ENCODE assay signal across 11 mouse cellular contexts in genomic region chr2:132526894-132527532, GRCm38 (mm10).
A peak's percentile ranks its signal among the peaks of the same experiment; 100 is the strongest.
DNase-seq lines count a peak whose midpoint lies in the region; ATAC-seq lines count a peak whose summit lies in the region.
"Had no signal": no experiment of that assay in that cellular context is flagged by ENCODE, and none has a peak within 500 bp of the region (broad histone marks: within the 10 kb centered on the region; RNA-seq: fewer than 3 reads in every experiment).

No protein-coding gene starts in this region.

- no peak overlapping the region for H3K4me3 ChIP-seq in liver, embryonic 16.5 days (ENCODE audit: low read depth, low read length)
- no peak overlapping the region for H3K4me3 ChIP-seq in liver, embryonic 11.5 days (ENCODE audit: low read depth, low read length)
- H3K4me3 ChIP-seq in embryonic facial prominence, embryonic 11.5 days (ENCODE audit: low read depth, low read length) = no peak overlapping the region
- no peak overlapping the region for H3K4me3 ChIP-seq in hindbrain, embryonic 16.5 days (ENCODE audit: low read length)
- H3K4me3 ChIP-seq: limb, embryonic 12.5 days; myocyte had no signal

- no peak overlapping the region for H3K4me2 ChIP-seq in liver, embryonic 16.5 days (ENCODE audit: low read depth, low read length)
- no peak overlapping the region for H3K4me2 ChIP-seq in liver, embryonic 11.5 days
- H3K4me2 ChIP-seq in embryonic facial prominence, embryonic 11.5 days (ENCODE audit: low read depth, low read length) = no peak overlapping the region
- H3K4me2 ChIP-seq in hindbrain, embryonic 16.5 days (ENCODE audit: low read length) = no peak overlapping the region
- H3K4me2 ChIP-seq: limb, embryonic 12.5 days had no signal

- WGBS in liver, embryonic 16.5 days (ENCODE audit: insufficient replicate concordance) = 78% methylated on average over 10 of the region's 10 CpGs
- WGBS in liver, embryonic 11.5 days = 80% methylated on average over 10 of the region's 10 CpGs
- 66% methylated on average over 10 of the region's 10 CpGs for WGBS in embryonic facial prominence, embryonic 11.5 days
- WGBS in hindbrain, embryonic 16.5 days = 52% methylated on average over 10 of the region's 10 CpGs

- H3K36me3 ChIP-seq in liver, embryonic 16.5 days (ENCODE audit: control insufficient read depth, insufficient read depth) = peaks cover 23% of the 10 kb centered on the region
- peaks cover 2% of the 10 kb centered on the region; the same call in 1 of the 2 replicates for H3K36me3 ChIP-seq in liver, embryonic 11.5 days (ENCODE audit: control insufficient read depth, insufficient read depth, low read length)
- H3K36me3 ChIP-seq in embryonic facial prominence, embryonic 11.5 days (replicated peaks; ENCODE audit: control insufficient read depth, insufficient read depth, low read depth, low read length) = no peaks in the 10 kb centered on the region; the same call in 1 of the 2 replicates
- peaks cover 15% of the 10 kb centered on the region for H3K36me3 ChIP-seq in hindbrain, embryonic 16.5 days (ENCODE audit: control insufficient read depth, insufficient read depth, low read length)

- H3K27me3 ChIP-seq in liver, embryonic 16.5 days (ENCODE audit: control insufficient read depth, insufficient read depth, low read depth, low read length) = no peaks in the 10 kb centered on the region
- no peaks in the 10 kb centered on the region for H3K27me3 ChIP-seq in liver, embryonic 11.5 days (replicated peaks; ENCODE audit: control insufficient read depth, insufficient read depth, low read length)
- H3K27me3 ChIP-seq in embryonic facial prominence, embryonic 11.5 days (ENCODE audit: control insufficient read depth, insufficient read depth, low read length) = no peaks in the 10 kb centered on the region
- no peaks in the 10 kb centered on the region for H3K27me3 ChIP-seq in hindbrain, embryonic 16.5 days (replicated peaks; ENCODE audit: control insufficient read depth, insufficient read depth, low read length)
- H3K27me3 ChIP-seq: limb, embryonic 12.5 days had no signal

- ATAC-seq in liver, embryonic 16.5 days (ENCODE audit: low read depth) = peak; percentile 38
- no peak for ATAC-seq in liver, embryonic 11.5 days (replicated peaks; ENCODE audit: low FRiP score)
- ATAC-seq in embryonic facial prominence, embryonic 11.5 days (replicated peaks; ENCODE audit: insufficient number of reproducible peaks, low FRiP score, low TSS enrichment, low read depth) = 0 out of 2 replicates have a peak, but pooled peaks have one; percentile 34
- peak; percentile 85 for ATAC-seq in hindbrain, embryonic 16.5 days
- ATAC-seq: intestine, postnatal 0 days had no signal

- H3K9ac ChIP-seq in liver, embryonic 16.5 days (ENCODE audit: low read depth, low read length) = no peak overlapping the region
- H3K9ac ChIP-seq in liver, embryonic 11.5 days (ENCODE audit: low read depth, low read length) = no peak overlapping the region
- H3K9ac ChIP-seq in embryonic facial prominence, embryonic 11.5 days (replicated peaks; ENCODE audit: low read length) = no peak overlapping the region
- H3K9ac ChIP-seq in hindbrain, embryonic 16.5 days (ENCODE audit: low read depth, low read length) = no peak overlapping the region
- H3K9ac ChIP-seq: limb, embryonic 12.5 days had no signal

- DNase-seq in gastrocnemius, adult 18-20 months (ENCODE audit: low spot score) = peak; percentile 14
- DNase-seq in gastrocnemius, postnatal 4 days (ENCODE audit: low spot score in 2 of 2) = no peak
- no peak for DNase-seq in liver, embryonic 11.5 days (ENCODE audit: low spot score)
- no peak for DNase-seq in embryonic facial prominence, embryonic 11.5 days (ENCODE audit: low spot score)
- DNase-seq in spleen, adult 12 weeks (ENCODE audit: low spot score) = no peak
- DNase-seq in thymus, postnatal 25 days = no peak

- no peaks in the 10 kb centered on the region for H3K9me3 ChIP-seq in liver, embryonic 16.5 days (replicated peaks; ENCODE audit: control insufficient read depth, low read length)
- H3K9me3 ChIP-seq in liver, embryonic 11.5 days (ENCODE audit: control insufficient read depth, low read length) = no peaks in the 10 kb centered on the region
- H3K9me3 ChIP-seq in embryonic facial prominence, embryonic 11.5 days (replicated peaks; ENCODE audit: control insufficient read depth, low read length) = no peaks in the 10 kb centered on the region
- H3K9me3 ChIP-seq in hindbrain, embryonic 16.5 days (ENCODE audit: control insufficient read depth, low read length) = no peaks in the 10 kb centered on the region
- H3K9me3 ChIP-seq: limb, embryonic 12.5 days had no signal

- H3K4me1 ChIP-seq in liver, embryonic 16.5 days (ENCODE audit: control insufficient read depth, low read depth, low read length) = no peaks in the 10 kb centered on the region
- no peaks in the 10 kb centered on the region for H3K4me1 ChIP-seq in liver, embryonic 11.5 days (replicated peaks; ENCODE audit: control insufficient read depth, insufficient read depth, low read length)
- H3K4me1 ChIP-seq in embryonic facial prominence, embryonic 11.5 days (ENCODE audit: control insufficient read depth, insufficient read depth, low read length) = no peaks in the 10 kb centered on the region
- peaks cover 5% of the 10 kb centered on the region for H3K4me1 ChIP-seq in hindbrain, embryonic 16.5 days (ENCODE audit: control insufficient read depth, insufficient read depth, low read depth, low read length)

- no peak overlapping the region for H3K27ac ChIP-seq in liver, embryonic 16.5 days (ENCODE audit: low read length)
- no peak overlapping the region for H3K27ac ChIP-seq in liver, embryonic 11.5 days (ENCODE audit: low read depth, low read length)
- no peak overlapping the region for H3K27ac ChIP-seq in embryonic facial prominence, embryonic 11.5 days (replicated peaks; ENCODE audit: low read depth, low read length)
- no peak overlapping the region for H3K27ac ChIP-seq in hindbrain, embryonic 16.5 days (ENCODE audit: low read depth, low read length)
- H3K27ac ChIP-seq: limb, embryonic 12.5 days had no signal
